Mouse (Mus musculus): ENCODE data around the gene Gm28230.

GRCm38 (mm10) chr2:74713239-74714150 is 13.0 kb upstream of the Gm28230 start:
- TF ChIP-seq CTCF (conservative IDR thresholded peaks at IDR 0.05; ENCODE audit: low read length) (no peak), POU5F1 (IDR thresholded peaks at IDR 0.05; ENCODE audit: borderline replicate concordance, low read length) (no peak)

All from E14TG2a.4 (cell line).